Mouse (Mus musculus): ENCODE data around the gene Mst1r. TPM values are rescaled to one million over a fixed set of nuclear protein-coding genes. Genes with fewer than 3 reads are reported as not detected.

Mst1r gene
- total RNA-seq, 2 experiments from 2014 or later: 2.8 to 3.0 TPM

DNA sequence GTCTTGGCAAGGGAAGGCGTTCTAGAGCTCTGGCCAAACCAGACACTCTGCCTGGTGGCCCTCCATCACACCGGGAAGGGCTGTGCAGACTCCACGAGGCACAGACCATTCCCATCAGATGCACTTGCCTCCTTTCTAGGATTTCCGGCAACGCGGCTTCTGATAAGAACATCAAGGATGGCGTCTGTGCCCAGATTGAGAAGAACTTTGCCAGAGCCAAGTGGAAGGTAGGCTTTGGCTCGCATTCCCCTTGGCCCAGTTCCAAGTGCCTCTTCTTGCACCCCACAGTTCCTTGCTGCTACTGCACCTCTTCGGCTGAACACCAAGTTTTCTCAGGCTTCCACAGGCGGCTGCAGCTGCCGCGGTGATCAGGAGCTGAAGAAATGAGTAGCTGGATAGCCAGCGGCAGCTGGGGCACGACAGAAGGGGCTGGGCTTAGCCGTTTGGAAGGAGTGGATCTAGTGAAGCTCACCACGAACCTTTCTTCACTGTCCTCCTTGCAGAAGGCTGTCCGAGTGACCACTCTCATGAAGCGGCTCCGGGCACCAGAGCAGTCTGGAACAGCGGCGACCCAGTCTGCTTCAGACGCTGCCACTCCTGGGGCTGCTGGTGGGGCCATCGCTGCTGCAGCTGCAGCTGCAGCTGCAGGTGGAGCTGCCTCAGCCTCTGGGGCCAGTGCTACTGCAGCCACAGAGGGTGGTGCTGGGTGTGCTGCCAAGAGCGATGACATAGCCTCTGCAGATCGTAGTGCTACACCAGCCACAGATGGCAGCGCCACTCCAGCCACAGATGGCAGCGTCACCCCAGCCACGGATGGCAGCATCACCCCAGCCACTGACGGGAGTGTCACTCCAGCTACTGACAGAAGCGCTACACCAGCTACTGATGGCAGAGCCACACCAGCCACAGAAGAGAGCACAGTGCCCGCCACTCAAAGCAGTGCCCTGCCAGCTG is 40.8 kb downstream of the Mst1r start:
- intact Hi-C loops (cut with DNase I): no loop called here
- DNase-seq: no peak

DNA sequence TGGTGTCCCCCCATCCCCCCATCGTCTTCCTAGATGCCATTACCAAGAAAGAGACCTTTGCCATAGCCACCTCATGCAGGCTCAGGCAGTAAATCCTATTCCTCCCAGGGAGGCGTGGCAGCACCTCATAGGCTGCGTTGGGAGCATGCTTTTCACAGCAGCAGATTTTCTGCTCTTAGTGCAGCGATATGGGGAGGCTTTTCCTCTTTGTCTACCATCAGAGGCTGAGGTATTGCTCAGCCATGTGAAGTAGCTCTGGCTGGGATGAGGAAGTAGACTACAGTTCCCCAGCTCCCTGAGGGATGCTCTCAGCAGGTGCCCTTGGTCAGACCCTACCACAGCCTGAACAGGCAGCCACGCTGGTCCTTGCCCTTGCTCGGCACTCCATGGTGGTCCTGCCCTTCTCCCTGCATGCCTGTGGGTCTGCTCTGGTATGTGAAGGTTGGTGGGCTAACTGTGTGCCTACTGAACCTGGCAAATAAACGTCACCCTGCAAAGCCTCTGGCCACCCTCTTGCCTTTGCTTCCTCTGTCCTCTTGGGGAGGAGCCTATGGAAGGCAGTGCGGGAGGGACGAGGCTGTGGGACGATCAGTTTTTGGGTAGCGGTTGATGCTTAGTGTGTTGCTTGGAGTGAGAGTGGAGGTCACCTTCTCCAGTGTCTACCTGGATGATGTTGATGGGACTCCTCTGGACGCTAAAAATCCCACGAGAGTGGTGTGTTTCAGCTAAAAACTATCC is 42.7 kb downstream of the Mst1r start:
- no peak for DNase-seq
- intact Hi-C loops (cut with DNase I): no loop called here

DNA sequence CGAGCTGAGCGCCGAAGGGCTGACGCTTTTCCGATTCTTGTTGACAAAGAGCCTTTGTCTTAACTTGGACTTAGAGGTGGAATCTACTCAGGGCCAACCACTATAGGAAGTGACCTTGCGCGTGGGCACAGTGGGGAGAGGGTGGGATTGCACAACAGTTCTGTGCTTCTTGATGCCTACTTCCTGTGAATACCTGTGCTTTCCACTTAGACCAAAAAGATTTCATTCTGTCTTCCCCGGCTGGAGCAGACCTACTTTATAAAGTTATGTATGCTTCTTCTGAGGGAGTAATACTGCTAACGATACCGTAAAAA is 43.2 kb downstream of the Mst1r start, which contains the start of gene Traip:
Gene Traip (plus strand): TSS at position 215 of the 314 bp plus-strand sequence.
- DNase-seq: no peak
- intact Hi-C loops (cut with DNase I): loop anchor here (2.0 kb wide), 1 partner anchor 43 kb away; the partner anchor contains the start of gene Mst1r

DNA sequence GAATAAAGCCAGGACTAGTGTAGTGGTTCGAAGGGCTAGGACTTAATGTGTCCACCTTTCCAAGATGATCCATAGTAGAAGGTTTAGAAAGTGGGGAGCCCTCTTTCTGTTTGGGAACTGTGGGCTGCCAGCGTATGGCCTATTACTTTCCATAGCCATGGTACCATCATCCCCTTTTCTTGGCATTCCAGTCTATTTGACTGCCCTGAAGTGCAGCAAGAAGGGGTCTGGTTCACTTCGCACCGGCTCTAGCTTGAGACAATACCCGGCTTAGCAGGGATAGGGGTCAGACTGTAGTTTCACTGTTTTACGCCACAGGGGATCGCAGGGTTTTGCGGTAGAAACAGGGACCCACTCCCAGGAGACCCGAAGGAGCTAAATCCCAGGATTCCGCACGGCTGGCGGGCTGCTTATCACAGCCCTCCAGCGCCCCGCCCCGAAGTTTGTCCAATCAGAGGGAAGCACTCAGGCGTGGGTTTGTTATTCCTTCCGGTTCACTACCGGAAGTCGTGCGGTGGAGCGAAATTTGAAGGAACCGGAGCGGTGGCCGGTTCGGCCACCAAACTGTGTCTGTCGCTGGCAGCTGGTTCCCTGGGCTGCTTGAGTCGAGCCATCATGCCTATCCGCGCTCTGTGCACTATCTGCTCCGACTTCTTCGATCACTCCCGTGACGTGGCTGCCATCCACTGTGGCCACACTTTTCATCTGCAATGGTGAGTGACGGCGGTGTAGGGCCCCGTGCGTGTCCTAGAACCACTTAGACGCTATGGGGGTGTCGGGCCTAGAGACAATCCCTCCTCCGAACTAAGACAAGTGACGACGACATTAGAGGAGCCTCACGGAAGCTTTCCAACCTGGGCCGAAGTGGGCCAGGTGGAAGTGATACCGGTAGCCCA is 44.0 kb downstream of the Mst1r start:
- intact Hi-C loops (cut with DNase I): loop anchor here (2.0 kb wide), 1 partner anchor 44 kb away; the partner anchor contains the start of gene Mst1r
- DNase-seq: peak; percentile 90 to 94

GRCm38 (mm10) chr9:107955613-107956289 is 49.1 kb downstream of the Mst1r start:
- intact Hi-C loops (cut with DNase I): no loop called here
- DNase-seq: no peak

DNA sequence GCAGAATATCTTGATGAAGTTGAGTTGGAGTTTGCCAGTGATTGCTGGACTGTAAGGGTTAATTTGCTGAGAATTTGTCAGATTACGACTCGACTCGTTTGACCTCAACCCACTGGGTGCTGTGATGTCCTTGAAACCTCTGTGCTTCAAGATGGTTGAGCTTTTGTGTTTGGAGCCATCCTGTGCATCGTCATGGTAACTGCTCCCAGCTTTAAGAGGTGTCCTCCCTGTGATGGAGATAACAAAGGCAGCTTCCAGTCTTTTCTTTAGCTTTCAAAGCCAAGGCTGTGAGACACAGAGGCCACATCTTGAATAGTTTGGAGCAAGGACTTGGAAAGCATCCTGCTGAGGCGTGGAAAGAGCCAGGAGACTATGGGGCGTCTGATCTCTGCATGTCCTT is 50.5 kb downstream of the Mst1r start:
- no peak for DNase-seq
- intact Hi-C loops (cut with DNase I): no loop called here

DNA sequence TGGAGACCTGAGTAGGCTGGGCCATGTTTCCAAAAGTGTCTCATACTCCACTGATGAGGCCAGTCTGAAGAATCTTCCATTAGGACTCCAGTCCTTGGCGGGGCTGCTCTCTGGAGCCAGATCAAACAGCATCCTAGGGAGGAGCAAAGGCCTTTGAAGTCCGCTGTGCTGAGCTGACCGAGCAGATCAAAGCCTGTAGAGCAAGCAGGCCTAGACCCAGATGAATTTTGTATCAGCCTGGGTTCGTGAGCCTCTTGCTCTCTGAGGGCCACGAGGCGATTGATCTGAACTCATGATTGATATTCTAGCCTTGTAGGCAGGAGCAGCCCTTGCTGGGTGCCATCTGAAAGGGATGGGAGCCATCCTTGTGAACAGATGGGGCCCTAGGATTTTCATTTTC is 53.2 kb downstream of the Mst1r start:
- intact Hi-C loops (cut with DNase I): no loop called here
- DNase-seq: no peak

DNA sequence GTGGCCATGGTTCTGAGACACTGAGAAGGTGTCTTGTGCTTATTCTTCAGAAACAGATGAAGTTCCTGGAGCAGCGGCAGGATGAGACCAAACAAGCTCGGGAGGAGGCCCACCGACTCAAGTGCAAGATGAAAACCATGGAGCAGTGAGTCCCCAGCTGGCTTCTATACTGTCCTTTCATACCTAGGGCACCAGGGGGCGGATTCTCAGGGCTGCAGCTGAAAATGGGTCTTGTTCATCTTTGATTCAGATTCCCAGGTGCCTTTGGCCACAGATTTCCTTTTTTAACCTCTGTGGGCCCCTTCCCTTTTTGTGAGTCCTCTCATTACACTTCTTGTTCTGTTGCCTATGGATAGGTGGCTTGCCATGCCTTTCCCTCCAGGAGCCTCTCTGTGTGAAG is 54.3 kb downstream of the Mst1r start:
- no peak for DNase-seq
- intact Hi-C loops (cut with DNase I): no loop called here

DNA sequence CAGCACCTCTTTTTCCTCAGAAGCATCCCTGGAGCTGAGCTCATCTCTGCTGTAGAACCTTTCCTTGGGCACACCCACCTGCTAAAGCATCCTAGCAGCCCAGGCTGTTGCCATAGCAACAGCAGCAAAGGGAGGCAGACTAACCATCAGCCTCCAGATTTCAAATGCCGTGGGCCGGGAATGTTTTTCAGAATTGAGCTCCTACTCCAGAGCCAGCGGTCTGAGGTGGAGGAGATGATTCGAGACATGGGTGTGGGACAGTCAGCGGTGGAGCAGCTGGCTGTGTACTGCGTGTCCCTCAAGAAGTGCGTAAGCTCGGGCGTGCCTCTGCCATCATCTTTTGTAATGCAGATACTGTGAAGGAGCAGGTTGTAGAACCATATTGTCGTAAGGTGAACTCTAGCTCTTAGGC is 54.7 kb downstream of the Mst1r start:
- no peak for DNase-seq
- intact Hi-C loops (cut with DNase I): no loop called here

GRCm38 (mm10) chr9:107961881-107962280 is 55.2 kb downstream of the Mst1r start:
- DNase-seq: peak; percentile 46 to 47
- intact Hi-C loops (cut with DNase I): loop anchor here (1.0 to 2.0 kb wide), 2 partner anchors 58 to 91 kb away; partner anchors contain the start of gene Amigo3

DNA sequence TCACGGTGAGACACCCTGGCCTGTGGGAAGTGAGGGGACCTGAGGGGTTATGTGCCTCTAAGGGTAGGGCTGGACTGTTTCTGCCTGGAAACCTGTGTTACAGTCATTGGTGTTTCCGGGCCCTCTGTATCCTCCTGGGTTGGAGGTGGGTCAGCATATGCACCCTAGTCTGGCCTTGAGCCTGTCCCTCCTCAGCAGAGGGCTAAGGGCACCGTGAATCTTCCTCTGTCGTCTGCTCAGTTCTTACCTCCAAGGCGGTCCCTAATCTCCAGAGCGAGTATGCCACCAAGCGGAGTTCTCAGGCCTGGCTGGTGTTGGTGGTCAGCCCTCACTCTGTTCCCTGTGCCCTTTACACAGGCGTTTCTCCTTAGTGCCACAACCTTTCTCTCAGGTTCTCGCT is 56.2 kb downstream of the Mst1r start:
- no peak for DNase-seq
- intact Hi-C loops (cut with DNase I): loop anchor here (1.0 to 2.0 kb wide), 4 partner anchors 23 to 102 kb away; partner anchors contain the start of gene Amigo3

- intact Hi-C loops (cut with DNase I): loop anchor here (1.0 to 2.0 kb wide), 3 partner anchors 23 to 102 kb away; partner anchors contain the start of gene Amigo3
- peak; percentile 89 to 92 for DNase-seq
Measured at GRCm38 (mm10) chr9:107963700-107964099, 57.0 kb downstream of the Mst1r start.

DNA sequence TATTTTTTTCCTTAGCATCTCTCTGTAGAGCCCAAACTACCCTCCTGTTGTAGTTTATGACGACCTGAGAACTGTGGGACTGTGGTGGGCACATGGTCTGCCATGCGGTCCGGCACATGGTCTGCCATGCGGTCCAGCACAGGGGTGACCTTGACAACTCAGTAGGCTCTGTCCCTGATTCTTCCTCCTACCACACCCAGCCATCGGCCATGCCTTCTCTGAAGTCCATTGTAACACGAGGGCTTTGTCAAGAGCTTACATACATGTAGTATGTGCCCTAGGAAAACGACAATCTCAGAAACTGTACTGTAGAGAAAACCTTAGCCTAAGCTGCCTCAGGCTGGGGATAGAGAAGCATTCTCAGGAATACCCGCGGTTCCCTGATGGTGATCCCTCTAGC is 58.0 kb downstream of the Mst1r start:
- intact Hi-C loops (cut with DNase I): no loop called here
- no peak for DNase-seq

- intact Hi-C loops (cut with DNase I): no loop called here
- no peak for DNase-seq
Measured at GRCm38 (mm10) chr9:107966676-107967075, 60.0 kb downstream of the Mst1r start.

DNA sequence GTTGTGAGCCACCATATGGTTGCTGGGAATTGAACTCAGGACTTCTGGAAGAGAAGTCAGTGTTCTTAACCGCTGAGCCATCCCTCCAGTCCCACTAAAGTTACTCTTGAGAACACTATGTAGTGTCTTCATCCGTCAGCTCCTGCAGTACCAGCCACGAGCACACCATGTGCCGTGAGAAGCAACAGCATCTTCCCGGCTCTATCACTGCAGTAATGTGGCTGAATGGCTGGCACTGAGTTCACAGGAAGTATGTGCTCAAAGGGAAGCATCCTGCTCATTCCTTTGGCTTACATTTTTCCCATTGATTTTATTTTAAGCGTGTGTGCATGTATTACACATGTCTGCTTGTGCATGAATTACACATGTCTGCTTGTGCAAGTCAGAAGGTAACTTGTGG is 60.8 kb downstream of the Mst1r start:
- intact Hi-C loops (cut with DNase I): no loop called here
- DNase-seq: no peak

GRCm38 (mm10) chr9:107968531-107968930 is 61.9 kb downstream of the Mst1r start:
- intact Hi-C loops (cut with DNase I): no loop called here
- no peak for DNase-seq

Data from heart, postnatal 14 days (tissue).